Mouse (Mus musculus) T-helper 1 cell (primary cell): Measurements from ENCODE around the gene Nt5c1a.

ENCODE experiments used
- in situ Hi-C: fragments of 300-600 bp; cut with MboI, MseI; formaldehyde crosslinking; loops from one replicate; pipeline ENCODE4 v1.15.1; 2025; ENCODE audit warnings: high pct_unique_total_duplicates

The Nt5c1a gene

GRCm38 (mm10) chr4:123211453-123211852 is 10.1 kb downstream of the Nt5c1a start:
- in situ Hi-C loops = no loop called here

- in situ Hi-C loops = no loop called here
Observed at GRCm38 (mm10) chr4:123212330-123212729, 11.0 kb downstream of the Nt5c1a start.

GRCm38 (mm10) chr4:123213975-123214374 is 12.7 kb downstream of the Nt5c1a start:
- in situ Hi-C loops = no loop called here

- in situ Hi-C loops = no loop called here
Observed at GRCm38 (mm10) chr4:123215367-123215766, 14.1 kb downstream of the Nt5c1a start.

- in situ Hi-C loops = no loop called here
Observed at GRCm38 (mm10) chr4:123216782-123217181, 15.5 kb downstream of the Nt5c1a start.

- in situ Hi-C loops = loop anchor here (5.0 kb wide), 1 partner anchor 37 kb away; no protein-coding TSS in a partner anchor
Observed at GRCm38 (mm10) chr4:123219720-123220357, 18.5 kb downstream of the Nt5c1a start.

GRCm38 (mm10) chr4:123220637-123221036 is 19.3 kb downstream of the Nt5c1a start:
- in situ Hi-C loops = loop anchor here (5.0 kb wide), 1 partner anchor 37 kb away; no protein-coding TSS in a partner anchor

GRCm38 (mm10) chr4:123223309-123223708 is 22.0 kb downstream of the Nt5c1a start:
- in situ Hi-C loops = loop anchor here (5.0 kb wide), 1 partner anchor 34 kb away; no protein-coding TSS in a partner anchor

- in situ Hi-C loops = no loop called here
Observed at GRCm38 (mm10) chr4:123225718-123226403, 24.6 kb downstream of the Nt5c1a start.

GRCm38 (mm10) chr4:123227707-123228106 is 26.4 kb downstream of the Nt5c1a start:
- in situ Hi-C loops = no loop called here

GRCm38 (mm10) chr4:123228270-123228669 is 27.0 kb downstream of the Nt5c1a start:
- in situ Hi-C loops = no loop called here

- in situ Hi-C loops = no loop called here
Observed at GRCm38 (mm10) chr4:123229166-123229565, 27.9 kb downstream of the Nt5c1a start.

- in situ Hi-C loops = no loop called here
Observed at GRCm38 (mm10) chr4:123232841-123233240, 31.5 kb downstream of the Nt5c1a start.

GRCm38 (mm10) chr4:123233492-123234084 is 32.3 kb downstream of the Nt5c1a start, which contains the start of gene Heyl:
Heyl (plus strand) TSS chr4:123233556.
- in situ Hi-C loops = no loop called here

GRCm38 (mm10) chr4:123235835-123236430 is 34.6 kb downstream of the Nt5c1a start:
- in situ Hi-C loops = no loop called here

- in situ Hi-C loops = no loop called here
Observed at GRCm38 (mm10) chr4:123236431-123237031, 35.2 kb downstream of the Nt5c1a start.

GRCm38 (mm10) chr4:123237386-123238266 is 36.3 kb downstream of the Nt5c1a start:
- in situ Hi-C loops = no loop called here

GRCm38 (mm10) chr4:123239361-123240203 is 38.3 kb downstream of the Nt5c1a start:
- in situ Hi-C loops = no loop called here

GRCm38 (mm10) chr4:123246221-123246620 is 44.9 kb downstream of the Nt5c1a start:
- in situ Hi-C loops = no loop called here

GRCm38 (mm10) chr4:123246651-123247050 is 45.3 kb downstream of the Nt5c1a start:
- in situ Hi-C loops = no loop called here
